Mouse (Mus musculus): ENCODE data around the gene Slc25a54.

DNA sequence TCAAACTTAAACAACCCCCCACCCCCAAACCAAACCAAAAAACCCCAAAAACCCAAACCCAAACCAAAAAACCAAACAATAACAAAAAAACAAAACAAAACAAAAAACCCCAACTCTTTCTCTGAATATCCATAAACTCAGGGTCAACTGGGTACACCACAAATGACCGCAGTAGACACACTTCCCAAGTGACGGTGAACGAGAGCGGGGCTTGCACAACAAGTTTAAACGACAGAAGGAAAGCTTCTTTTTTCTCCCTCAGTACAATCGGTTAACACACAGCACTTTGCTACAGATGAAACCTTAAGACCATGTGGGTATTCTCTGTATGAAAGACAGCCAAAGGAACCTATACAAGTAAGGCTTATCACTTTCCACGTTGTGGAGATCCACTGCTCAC lies 17.9 kb upstream of the Slc25a54 start:
- TF ChIP-seq POLR2A (IDR thresholded peaks at IDR 0.05; ENCODE audit: low read depth, low read length) (no peak), CTCF (conservative IDR thresholded peaks at IDR 0.05; ENCODE audit: insufficient read depth, insufficient read length, low read depth, low read length) (no peak)

Measured in kidney, adult 2 months (tissue).